Mouse (Mus musculus): ENCODE data around the gene Lin52.

DNA sequence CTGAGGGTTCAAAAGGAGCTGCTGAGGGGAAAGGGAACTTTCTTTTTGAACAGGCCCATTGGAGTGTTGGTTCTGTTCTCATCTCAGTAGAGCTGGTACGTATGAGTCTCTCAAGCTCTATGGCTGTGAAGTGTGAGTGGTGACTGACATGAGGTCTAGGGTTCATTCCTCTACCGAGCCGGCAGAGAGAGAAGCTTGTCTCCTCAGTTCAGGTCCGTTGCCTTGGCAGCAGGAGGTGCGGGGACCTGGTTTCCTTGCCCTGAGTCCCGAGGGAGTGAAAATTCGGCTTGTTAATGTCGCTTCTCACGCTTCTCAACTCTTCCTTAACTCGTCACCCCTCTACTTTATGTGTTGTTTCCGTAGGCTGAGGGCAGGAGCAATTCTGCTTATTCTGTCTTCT is 579 bp downstream of the Lin52 start:
- TF ChIP-seq CTCF (IDR thresholded peaks at IDR 0.05; ENCODE audit: borderline replicate concordance, control insufficient read depth, extremely low read depth, insufficient read depth, low read length, poor library complexity) (no peak), POLR2A (IDR thresholded peaks at IDR 0.05; ENCODE audit: control insufficient read depth, extremely low read depth, insufficient read depth, low read length, poor library complexity) (no peak)
